Mouse (Mus musculus): ENCODE results near the gene Gorasp1. TPM values are rescaled to one million over a fixed set of nuclear protein-coding genes. Genes with fewer than 3 reads are reported as not detected.

Gorasp1 gene
- total RNA-seq, 1 experiment from 2014 or later = 1.8 TPM

DNA sequence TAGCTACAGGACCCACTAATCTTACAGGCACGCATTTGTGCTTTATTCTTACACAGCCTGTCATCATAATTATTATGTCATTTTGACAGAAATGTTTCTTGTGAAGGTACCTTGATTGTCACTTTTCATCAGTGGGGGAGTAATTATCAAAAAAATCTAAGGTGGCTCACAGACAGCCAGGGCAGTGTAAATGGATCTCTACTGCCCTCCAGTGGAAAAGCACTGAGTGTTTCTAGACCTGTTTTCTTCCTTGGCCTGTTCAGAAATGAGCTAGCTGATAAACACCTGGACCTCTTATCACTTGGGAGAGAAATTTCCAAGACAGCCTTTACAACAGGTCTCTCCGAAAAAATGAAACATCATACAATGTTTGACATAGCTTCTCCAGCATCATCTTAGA lies 46.7 kb downstream of the Gorasp1 start:
- ATAC-seq (replicated peaks; ENCODE audit: insufficient number of reproducible peaks, low FRiP score, low TSS enrichment, poor library complexity, severe bottlenecking) = no peak

DNA sequence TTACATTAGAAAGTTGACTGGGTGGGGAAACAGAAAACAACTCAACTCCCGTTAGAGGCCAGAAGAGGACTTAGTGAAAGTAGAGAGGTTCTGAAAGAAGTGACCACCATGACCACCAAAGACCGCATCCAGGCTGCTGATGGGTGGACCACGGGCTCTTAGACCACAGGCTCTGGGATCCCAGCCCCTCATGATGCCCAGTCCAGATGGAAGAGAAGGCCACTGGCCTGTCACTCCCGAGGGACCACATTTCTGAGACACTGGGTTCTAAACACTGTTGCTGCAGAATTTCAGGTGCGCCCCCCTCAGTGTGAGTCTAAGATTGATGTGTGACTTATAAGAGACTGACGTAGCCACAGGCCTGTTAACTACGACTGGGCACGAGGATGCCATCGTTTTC lies 47.9 kb downstream of the Gorasp1 start:
- ATAC-seq (replicated peaks; ENCODE audit: insufficient number of reproducible peaks, low FRiP score, low TSS enrichment, poor library complexity, severe bottlenecking) = no peak

DNA sequence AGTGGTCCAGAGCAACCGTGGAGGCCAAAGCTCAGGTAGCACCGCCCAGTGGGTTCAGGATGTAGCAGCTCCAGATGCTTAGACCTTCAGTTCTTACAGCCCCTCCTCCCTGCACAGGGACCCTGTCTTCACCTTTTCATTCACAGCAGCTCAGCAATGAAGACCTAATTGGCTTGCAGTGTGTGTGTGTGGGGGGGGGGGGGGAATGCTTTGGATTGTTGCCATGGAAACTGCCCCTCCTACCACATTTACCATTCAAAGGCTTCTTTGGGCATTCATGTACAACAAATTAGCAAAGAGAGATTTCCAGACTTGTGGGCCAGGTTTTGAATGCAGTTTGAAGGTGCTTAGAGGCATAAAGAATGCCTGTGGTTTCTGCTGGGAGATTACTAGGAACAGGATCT lies 48.5 kb downstream of the Gorasp1 start:
- no peak for ATAC-seq (replicated peaks; ENCODE audit: insufficient number of reproducible peaks, low FRiP score, low TSS enrichment, poor library complexity, severe bottlenecking)

DNA sequence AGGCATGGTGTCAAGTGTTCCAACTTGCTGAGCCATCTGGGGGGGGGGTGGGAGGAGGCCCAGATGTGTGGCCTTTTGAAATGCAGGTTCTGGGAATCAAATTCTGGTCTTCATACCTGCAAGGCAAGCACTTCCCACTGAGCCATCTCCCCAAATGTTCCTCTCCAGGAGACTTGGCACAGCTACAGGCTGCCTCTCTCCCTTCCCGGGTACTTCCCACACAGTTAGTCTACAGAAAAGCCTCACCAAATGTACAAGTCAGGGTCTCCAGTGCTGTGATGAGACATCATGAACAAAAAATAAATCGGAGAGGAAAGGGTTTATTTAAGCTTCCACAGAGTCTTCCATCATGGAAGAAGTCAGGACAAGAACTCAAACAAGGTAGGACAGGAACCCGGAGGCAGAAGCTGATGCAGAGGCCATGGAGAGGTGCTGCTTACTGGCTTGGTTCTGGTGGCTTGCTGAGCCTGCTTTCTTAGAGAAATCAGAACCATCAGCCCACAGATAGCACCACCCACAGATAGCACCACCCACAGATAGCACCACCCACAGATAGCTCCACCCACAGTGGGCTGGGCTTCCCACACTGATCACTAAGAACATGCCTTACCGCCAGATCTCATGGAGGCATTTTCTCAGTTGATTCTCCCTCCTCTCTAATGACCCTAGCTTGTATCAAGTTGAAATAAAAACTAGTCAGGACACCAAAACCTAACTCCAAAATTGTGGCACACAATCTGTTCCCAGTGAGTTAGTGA lies 50.0 kb downstream of the Gorasp1 start:
- ATAC-seq (replicated peaks; ENCODE audit: insufficient number of reproducible peaks, low FRiP score, low TSS enrichment, poor library complexity, severe bottlenecking) = no peak

Other genes starting within 250 kb of the Gorasp1 start
- gene Scn10a, start 218.2 kb downstream of the Gorasp1 start, total RNA-seq (2017) = not detected in 3 replicates
- gene Scn11a, start 112.1 kb downstream of the Gorasp1 start, total RNA-seq (2017) = not detected in 3 replicates
- 34.3 to 58.8 TPM (median 53.3 TPM) in 3 replicates for gene Wdr48, start 42.7 kb downstream of the Gorasp1 start, total RNA-seq (2017)
- not detected in 3 replicates for gene Ttc21a, start within 50 bp of the Gorasp1 start, total RNA-seq (2017)
- gene Csrnp1, start 47.1 kb upstream of the Gorasp1 start, total RNA-seq (2017) = 46.8 to 67.3 TPM (median 52.6 TPM) in 3 replicates
- gene Xirp1, start 86.0 kb upstream of the Gorasp1 start, total RNA-seq (2017) = 0.76 to 2.0 TPM (median 1.7 TPM) in 3 replicates
- 220 to 263 TPM (median 252 TPM) in 3 replicates for gene Cx3cr1, start 132.3 kb upstream of the Gorasp1 start, total RNA-seq (2017)
- 0.39 TPM in 1 of 3 replicates, not detected in the others for gene Ccr8, start 154.5 kb upstream of the Gorasp1 start, total RNA-seq (2017)
- gene Slc25a38, start 172.8 kb upstream of the Gorasp1 start, total RNA-seq (2017) = 29.0 to 46.6 TPM (median 44.2 TPM) in 3 replicates
- gene Rpsa, start 190.1 kb upstream of the Gorasp1 start, total RNA-seq (2017) = 2,389 to 2,734 TPM (median 2,564 TPM) in 3 replicates
- gene Mobp, start 212.1 kb upstream of the Gorasp1 start, total RNA-seq (2017) = not detected in 3 replicates

Measured in monocyte, adult 5-6 weeks (primary cell).